Comparison of ENCODE assay signal across 9 mouse cellular contexts in the genomic region with DNA sequence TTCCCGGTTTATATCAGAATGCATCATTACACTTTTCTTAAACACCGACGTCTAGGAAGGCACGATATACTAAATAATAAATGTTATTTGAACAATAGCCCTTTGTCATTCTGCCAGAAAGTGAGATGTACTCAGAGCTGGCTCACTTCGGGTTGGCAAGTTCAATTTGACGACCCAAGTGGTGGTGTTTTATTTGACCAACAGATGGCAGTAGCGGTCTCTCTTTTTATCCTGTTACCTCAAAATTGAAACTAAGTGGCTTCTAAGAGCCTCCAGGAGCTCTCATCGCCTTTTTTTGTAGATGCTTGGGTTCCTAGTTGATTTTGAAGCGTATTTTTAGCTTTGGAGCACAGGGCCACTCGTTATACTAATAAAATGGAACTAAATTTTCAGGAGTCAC.
A peak's percentile ranks its signal among the peaks of the same experiment; 100 is the strongest.
DNase-seq lines count a peak whose midpoint lies in the region; ATAC-seq lines count a peak whose summit lies in the region.
"Had no signal": no experiment of that assay in that cellular context is flagged by ENCODE, and none has a peak within 500 bp of the region (broad histone marks: within the 10 kb centered on the region; RNA-seq: fewer than 3 reads in every experiment).

No protein-coding gene starts in this region.

- WGBS in limb, embryonic 15.5 days: 7% methylated on average over 10 of the region's 10 CpGs
- WGBS in neural tube, embryonic 11.5 days: 16% methylated on average over 10 of the region's 10 CpGs

- no peak overlapping the region for H3K9ac ChIP-seq in limb, embryonic 15.5 days
- no peak overlapping the region for H3K9ac ChIP-seq in neural tube, embryonic 11.5 days (ENCODE audit: low read length)
- H3K9ac ChIP-seq: limb, embryonic 12.5 days had no signal

- no peaks in the 10 kb centered on the region for H3K27me3 ChIP-seq in limb, embryonic 15.5 days
- H3K27me3 ChIP-seq in neural tube, embryonic 11.5 days (ENCODE audit: control insufficient read depth, insufficient read depth, low read length): no peaks in the 10 kb centered on the region
- H3K27me3 ChIP-seq: limb, embryonic 12.5 days had no signal

- ATAC-seq in limb, embryonic 15.5 days (ENCODE audit: insufficient number of reproducible peaks, low FRiP score, low TSS enrichment, low read depth): no peak
- peak; percentile 46; the same call in 1 of the 2 replicates for ATAC-seq in neural tube, embryonic 11.5 days (ENCODE audit: insufficient read depth, low FRiP score, low TSS enrichment)

- peak; percentile 68 for DNase-seq in CD4-positive, CD25-positive, alpha-beta regulatory T cell, adult 2 months (ENCODE audit: low read depth, low spot score)
- DNase-seq in T-cell, adult 2 months (ENCODE audit: low spot score): peak; percentile 18
- peak; percentile 22 to 57 for DNase-seq in cerebellum, postnatal 4 days (ENCODE audit: low spot score in 2 of 2)
- DNase-seq in gastrocnemius, postnatal 10 days: peak; percentile 31
- peak; percentile 82 for DNase-seq in kidney, adult 9 months
- peak; percentile 58 for DNase-seq in neural tube, embryonic 11.5 days (ENCODE audit: low spot score)
- DNase-seq in urinary bladder, postnatal 36 days (ENCODE audit: low spot score in 2 of 2): peak; percentile 34 to 35

- no peak overlapping the region for H3K27ac ChIP-seq in limb, embryonic 15.5 days
- no peak overlapping the region for H3K27ac ChIP-seq in neural tube, embryonic 11.5 days (ENCODE audit: low read depth, low read length)
- H3K27ac ChIP-seq: limb, embryonic 12.5 days had no signal

- no peaks in the 10 kb centered on the region for H3K9me3 ChIP-seq in limb, embryonic 15.5 days
- H3K9me3 ChIP-seq in neural tube, embryonic 11.5 days (ENCODE audit: control insufficient read depth, low read length): no peaks in the 10 kb centered on the region
- H3K9me3 ChIP-seq: limb, embryonic 12.5 days had no signal

- H3K4me2 ChIP-seq in limb, embryonic 15.5 days: 0 out of 2 replicates have a peak overlapping the region, but pooled peaks have one; percentile 13
- H3K4me2 ChIP-seq in neural tube, embryonic 11.5 days (ENCODE audit: low read depth): no peak overlapping the region
- H3K4me2 ChIP-seq: limb, embryonic 12.5 days had no signal

- H3K4me3 ChIP-seq in limb, embryonic 15.5 days: no peak overlapping the region
- no peak overlapping the region for H3K4me3 ChIP-seq in neural tube, embryonic 11.5 days (ENCODE audit: low read depth, low read length)
- H3K4me3 ChIP-seq: limb, embryonic 12.5 days had no signal

- no peaks in the 10 kb centered on the region for H3K4me1 ChIP-seq in limb, embryonic 15.5 days
- no peaks in the 10 kb centered on the region for H3K4me1 ChIP-seq in neural tube, embryonic 11.5 days (ENCODE audit: control insufficient read depth, insufficient read depth, low read length)
- H3K4me1 ChIP-seq: limb, embryonic 12.5 days had no signal

- H3K36me3 ChIP-seq in limb, embryonic 15.5 days: no peaks in the 10 kb centered on the region
- H3K36me3 ChIP-seq in neural tube, embryonic 11.5 days (ENCODE audit: control insufficient read depth, insufficient read depth, low read length): no peaks in the 10 kb centered on the region
- H3K36me3 ChIP-seq: limb, embryonic 12.5 days had no signal

Comparison
In these comparisons a context has a peak if more than half of its experiments do, and no peak if none do; other contexts are left out.
1. DNase-seq: peak in every context shown above with its lines; median percentile 82 in kidney, adult 9 months; 68 in CD4-positive, CD25-positive, alpha-beta regulatory T cell, adult 2 months; 58 in neural tube, embryonic 11.5 days; 40 in cerebellum, postnatal 4 days; 34 in urinary bladder, postnatal 36 days; 31 in gastrocnemius, postnatal 10 days; 18 in T-cell, adult 2 months.